7 mouse cellular contexts compared by ENCODE assay signal in the genomic region with DNA sequence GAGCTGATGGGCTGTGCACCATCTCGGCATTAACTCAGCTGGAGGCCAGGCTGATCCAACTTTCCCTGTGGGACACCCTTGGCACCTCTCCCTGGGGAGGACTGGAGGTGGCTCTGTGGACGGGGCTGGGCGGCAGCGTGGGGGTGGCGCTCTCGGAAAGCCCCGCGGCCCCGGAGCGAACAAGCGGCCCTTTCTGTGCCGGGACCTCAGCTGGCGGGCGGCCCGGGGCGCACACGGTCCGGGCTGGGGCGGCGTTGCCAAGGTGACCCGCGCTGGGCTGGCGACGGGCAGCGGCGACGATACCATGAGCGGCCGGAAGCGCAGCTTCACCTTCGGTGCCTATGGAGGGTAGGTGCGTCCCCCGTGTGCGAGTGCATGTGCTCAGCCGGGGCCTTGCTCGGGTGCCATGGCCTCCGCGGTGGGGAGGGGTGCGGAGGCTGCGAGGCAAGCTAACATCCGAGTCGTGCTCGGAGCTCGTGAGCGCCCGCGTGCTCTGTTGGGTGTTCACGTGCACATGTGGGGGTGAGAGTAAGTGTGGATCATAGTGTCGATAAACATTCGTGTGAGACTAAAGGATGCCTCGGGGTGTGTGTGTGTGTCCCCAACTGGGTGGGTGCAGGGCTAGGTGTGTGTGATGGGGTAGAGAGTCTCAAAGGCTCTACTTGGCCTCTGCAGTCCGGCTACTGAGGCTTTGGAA. TPM values are rescaled to one million over a fixed set of nuclear protein-coding genes. Genes with fewer than 3 reads are reported as not detected.
DNase-seq lines count a peak whose midpoint lies in the region; ATAC-seq and TF ChIP-seq lines count a peak whose summit lies in the region.

No protein-coding gene starts in this region.

- 0 out of 2 replicates have a peak, but pooled peaks cover 8% of the 10 kb centered on the region for H3K27me3 ChIP-seq in forebrain, embryonic 14.5 days (replicated peaks; ENCODE audit: control insufficient read depth, insufficient read depth, low read length)
- H3K27me3 ChIP-seq in kidney, adult 2 months (replicated peaks; ENCODE audit: control insufficient read depth, insufficient read depth, low read length) = no peaks in the 10 kb centered on the region
- peaks cover 30% of the 10 kb centered on the region for H3K27me3 ChIP-seq in limb, embryonic 11.5 days (ENCODE audit: control insufficient read depth, insufficient read depth, low read length)

- ATAC-seq in forebrain, embryonic 14.5 days = peak; percentile 59
- ATAC-seq in limb, embryonic 11.5 days (ENCODE audit: insufficient number of reproducible peaks, low FRiP score, low TSS enrichment, low read depth) = no peak

- H3K4me3 ChIP-seq in forebrain, embryonic 14.5 days (ENCODE audit: low read depth, low read length) = peak overlapping the region; percentile 31
- peak overlapping the region; percentile 49 for H3K4me3 ChIP-seq in kidney, adult 2 months (ENCODE audit: insufficient read depth, low read depth, low read length)
- peak overlapping the region; percentile 20 for H3K4me3 ChIP-seq in limb, embryonic 11.5 days (ENCODE audit: low read depth, low read length)

- H3K9me3 ChIP-seq in forebrain, embryonic 14.5 days (replicated peaks; ENCODE audit: control insufficient read depth, low read length) = no peaks in the 10 kb centered on the region
- no peaks in the 10 kb centered on the region for H3K9me3 ChIP-seq in limb, embryonic 11.5 days (ENCODE audit: control insufficient read depth, low read length)

- WGBS in forebrain, embryonic 14.5 days = 4% methylated on average over 52 of the region's 52 CpGs
- WGBS in kidney, adult 2 months = 4% methylated on average over 52 of the region's 52 CpGs
- WGBS in limb, embryonic 11.5 days = 7% methylated on average over 39 of the region's 52 CpGs

- TF ChIP-seq POLR2A in kidney, adult 2 months (IDR thresholded peaks at IDR 0.05; ENCODE audit: low read depth, low read length) = no peak

- no peak for TF ChIP-seq CTCF in kidney, adult 2 months (conservative IDR thresholded peaks at IDR 0.05; ENCODE audit: insufficient read depth, insufficient read length, low read depth, low read length)

- peak; percentile 90 for DNase-seq in Muller cell, postnatal 12 days (ENCODE audit: inconsistent ontology term)
- DNase-seq in brain, adult 2 months (ENCODE audit: low read depth, low spot score) = peak; percentile 87
- DNase-seq in forebrain, embryonic 14.5 days (ENCODE audit: low spot score) = peak; percentile 75
- DNase-seq in kidney, adult 2 months = peak; percentile 69
- DNase-seq in limb, embryonic 11.5 days (ENCODE audit: low spot score) = no peak
- peak; percentile 81 for DNase-seq in retina, postnatal 1 day
- no peak for DNase-seq in ovary, postnatal 14 days (ENCODE audit: low spot score)

- no peaks in the 10 kb centered on the region for H3K36me3 ChIP-seq in forebrain, embryonic 14.5 days (ENCODE audit: control insufficient read depth, insufficient read depth, low read length)
- no peaks in the 10 kb centered on the region for H3K36me3 ChIP-seq in kidney, adult 2 months (ENCODE audit: control insufficient read depth, insufficient read depth, low read length)
- H3K36me3 ChIP-seq in limb, embryonic 11.5 days (ENCODE audit: control insufficient read depth, insufficient read depth, low read length) = no peaks in the 10 kb centered on the region

- peak overlapping the region; percentile 59 for H3K9ac ChIP-seq in forebrain, embryonic 14.5 days (ENCODE audit: low read length)
- peak overlapping the region; percentile 30; the same call in 1 of the 2 replicates for H3K9ac ChIP-seq in limb, embryonic 11.5 days (ENCODE audit: low read length)

- H3K27ac ChIP-seq in forebrain, embryonic 14.5 days (ENCODE audit: low read depth, low read length) = peak overlapping the region; percentile 68
- peak overlapping the region; percentile 95 for H3K27ac ChIP-seq in kidney, adult 2 months (ENCODE audit: insufficient read depth, low read depth, low read length)
- H3K27ac ChIP-seq in limb, embryonic 11.5 days (replicated peaks; ENCODE audit: low read depth, low read length) = no peak overlapping the region

- peak overlapping the region; percentile 74 for H3K4me2 ChIP-seq in forebrain, embryonic 14.5 days (ENCODE audit: low read length)
- H3K4me2 ChIP-seq in limb, embryonic 11.5 days (ENCODE audit: low read depth, severe bottlenecking) = peak overlapping the region; percentile 52

- H3K4me1 ChIP-seq in forebrain, embryonic 14.5 days (ENCODE audit: control insufficient read depth, insufficient read depth, low read length) = peaks cover 19% of the 10 kb centered on the region
- H3K4me1 ChIP-seq in kidney, adult 2 months (ENCODE audit: control insufficient read depth, insufficient read depth, low read length) = no peaks in the 10 kb centered on the region
- H3K4me1 ChIP-seq in limb, embryonic 11.5 days (ENCODE audit: control insufficient read depth, insufficient read depth, low read length) = 0 out of 2 replicates have a peak, but pooled peaks cover 7% of the 10 kb centered on the region

RNA-seq across cellular contexts. Expression of gene Rap1gap, which starts 17.0 kb away (rescaled TPM):
- 25.5 and 32.7 TPM in 2 replicates for polyA plus RNA-seq in forebrain, embryonic 14.5 days (2014; fragmentation: Nextera tagmentation; extraction: Ambion mirVana)
- polyA plus RNA-seq in kidney, adult 2 months (2012; rRNA removed) = 213 and 248 TPM in 2 replicates
- 3.6 and 5.3 TPM in 2 replicates for polyA plus RNA-seq in limb, embryonic 11.5 days (2014; fragmentation: Nextera tagmentation; extraction: Ambion mirVana)

Comparison
In these comparisons a context has a peak if more than half of its experiments do, and no peak if none do; other contexts are left out.
1. DNase-seq: peak in Muller cell, postnatal 12 days (single experiment), brain, adult 2 months (single experiment), forebrain, embryonic 14.5 days (single experiment), kidney, adult 2 months (single experiment) and retina, postnatal 1 day (single experiment); none in limb, embryonic 11.5 days (single experiment) and ovary, postnatal 14 days (single experiment).
2. Peak in every context shown above with its lines, with median percentiles within 50 percentile points of each other: H3K4me3 ChIP-seq.